Mouse (Mus musculus) limb, embryonic 14.5 days (tissue): ENCODE data around the gene Hs6st1. TPM values are rescaled to one million over a fixed set of nuclear protein-coding genes. Genes with fewer than 3 reads are reported as not detected.
A peak's percentile ranks its signal among the peaks of the same experiment; 100 is the strongest.

Experiments used
- ATAC-seq: fragments of 200-750 bp; cut with Nextera tagmentation; 2 replicates; pipeline ENCODE4 v1.8.0; 2017; ENCODE audit warnings: low read depth, moderate number of reproducible peaks, moderate TSS enrichment; ENCODE audit not compliant: low FRiP score
- DNase-seq: peaks from one replicate; pipeline ENCODE4 v3.0.0-alpha.2; 2015; ENCODE audit warnings: low spot score
- H3K27ac ChIP-seq: fragments of 300-500 bp; sonication (generic); replicated peaks from 2 replicates; pipeline ENCODE4 v1.5.1; 2014; ENCODE audit warnings: low read depth, mild to moderate bottlenecking, low read length, moderate library complexity, mixed read lengths
- H3K27me3 ChIP-seq: fragments of 300-500 bp; sonication (generic); 2 replicates; pipeline ENCODE4 v1.6.1; 2014; ENCODE audit warnings: low read length, mixed read lengths; ENCODE audit not compliant: control insufficient read depth, insufficient read depth
- H3K36me3 ChIP-seq: fragments of 300-500 bp; sonication (generic); 2 replicates; pipeline ENCODE4 v1.6.1; 2014; ENCODE audit warnings: mild to moderate bottlenecking, low read length, moderate library complexity, mixed read lengths; ENCODE audit not compliant: control insufficient read depth, insufficient read depth
- H3K4me1 ChIP-seq: fragments of 300-500 bp; sonication (generic); 2 replicates; pipeline ENCODE4 v1.6.1; 2014; ENCODE audit warnings: antibody characterized with exemption, low read length, mixed read lengths; ENCODE audit not compliant: control insufficient read depth, insufficient read depth
- H3K4me2 ChIP-seq: fragments of 300-500 bp; sonication (generic); replicated peaks from 2 replicates; pipeline ENCODE4 v1.6.1; 2014; ENCODE audit warnings: low read depth, mild to moderate bottlenecking, low read length, moderate library complexity; ENCODE audit not compliant: severe bottlenecking
- H3K4me3 ChIP-seq: fragments of 300-500 bp; sonication (generic); replicated peaks from 2 replicates; pipeline ENCODE4 v1.5.1; 2014; ENCODE audit warnings: low read length
- H3K9ac ChIP-seq: fragments of 300-500 bp; sonication (generic); 2 replicates; pipeline ENCODE4 v1.6.1; 2014; ENCODE audit warnings: mild to moderate bottlenecking, low read depth, low read length, moderate library complexity; ENCODE audit not compliant: severe bottlenecking
- H3K9me3 ChIP-seq: fragments of 300-500 bp; sonication (generic); 2 replicates; pipeline ENCODE4 v1.6.1; 2016; ENCODE audit warnings: low read length; ENCODE audit not compliant: control insufficient read depth
- POLR2A ChIP-seq: fragments of 200-500 bp; IDR thresholded peaks from 2 replicates; pipeline ENCODE4 v1.8.0; 2012; ENCODE audit warnings: inconsistent platforms, mild to moderate bottlenecking, moderate library complexity, borderline replicate concordance; ENCODE audit not compliant: insufficient read depth, insufficient read length; ENCODE audit errors: extremely low read depth
- WGBS: fragments of 180-500 bp; shearing (Covaris S2); extraction: QIAGEN DNeasy Blood & Tissue Kit; methylation state at CpG from one replicate; pipeline ENCODE4 v1.1.7; 2014; 5-methylcytosine and 5-hydroxymethylcytosine counted together
- polyA plus RNA-seq, 2 experiments: library from polyadenylated mRNA; depleted of rRNA in 1 of 2; stranded (reverse) in 1 of 2; unstranded in 1 of 2; fragments of >200 nt; fragmentation: Nextera tagmentation in 1 of 2; extraction: Ambion mirVana in 1 of 2; gene quantifications; 2 replicates each; pipeline versions ENCODE4 v1.2.1 to v1.2.3; 2012 to 2014

The Hs6st1 gene
- polyA plus RNA-seq, 2 experiments, result 14.9 to 50.5 TPM

DNA sequence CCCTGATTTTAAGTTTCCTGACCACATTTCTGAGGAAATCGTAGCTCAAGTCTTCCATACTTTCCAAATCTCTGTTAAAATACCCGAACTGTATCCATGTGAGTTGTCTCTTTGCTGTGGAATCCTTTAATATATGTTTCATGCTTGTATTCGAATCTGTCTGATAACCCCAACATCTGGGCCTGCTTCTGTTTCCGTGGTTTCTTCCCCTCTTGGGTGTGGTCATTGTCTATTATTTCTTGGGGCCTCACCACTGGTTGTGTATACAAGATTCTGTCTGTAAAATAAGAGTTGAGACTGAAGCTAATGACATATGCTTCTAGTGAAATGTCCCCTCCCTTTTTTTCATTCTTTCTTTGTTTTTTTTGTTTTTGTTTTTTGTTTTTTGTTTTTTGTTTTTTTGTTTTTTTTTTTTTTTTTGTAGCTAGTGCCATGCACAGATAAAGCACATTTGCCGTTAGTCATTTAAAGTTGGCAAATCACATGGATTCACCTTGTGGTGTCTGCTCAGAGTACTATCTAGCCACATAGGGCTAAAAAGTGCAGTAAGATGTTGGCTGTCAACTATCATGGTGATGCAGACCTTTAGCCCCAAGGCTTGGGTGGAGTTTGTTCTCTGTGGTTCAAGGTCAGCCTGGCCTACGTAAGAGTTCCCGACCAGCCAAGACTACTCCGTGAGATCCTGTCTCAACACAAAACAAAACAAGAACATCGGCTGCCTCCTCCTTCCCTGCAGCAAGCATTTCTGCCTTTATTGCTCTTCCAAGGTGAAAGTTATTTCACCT is 13.8 kb upstream of the Hs6st1 start:
- no peak overlapping the region for H3K27ac ChIP-seq
- H3K27me3 ChIP-seq, result no peaks in the 10 kb centered on the region
- no peak for TF ChIP-seq POLR2A
- no peaks in the 10 kb centered on the region for H3K36me3 ChIP-seq
- no peak overlapping the region for H3K4me2 ChIP-seq
- no peak overlapping the region for H3K9ac ChIP-seq
- no peak for DNase-seq
- H3K9me3 ChIP-seq, result no peaks in the 10 kb centered on the region
- 81% methylated on average over 9 of the region's 9 CpGs for WGBS
- H3K4me3 ChIP-seq, result no peak overlapping the region
- H3K4me1 ChIP-seq, result no peaks in the 10 kb centered on the region
- ATAC-seq, result no peak

DNA sequence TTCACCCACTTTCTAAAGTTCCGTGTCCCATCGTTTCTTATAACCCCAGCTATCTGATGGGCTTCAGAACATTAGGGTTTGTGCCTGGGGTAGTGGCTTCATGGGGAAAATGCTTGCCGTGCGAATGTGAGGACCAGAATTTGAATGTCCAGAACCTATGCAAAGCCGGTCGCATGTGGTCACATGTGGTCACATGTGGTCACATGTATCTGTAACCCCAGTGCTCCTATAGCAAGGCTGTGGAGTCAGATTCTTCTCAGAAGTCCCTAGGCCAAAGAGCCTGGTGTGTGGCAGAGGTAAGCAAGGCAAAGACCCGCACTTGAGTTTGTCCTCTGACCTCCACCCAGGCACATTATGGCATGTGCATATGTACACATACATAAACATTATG is 13.2 kb upstream of the Hs6st1 start:
- Histone ChIP-seq H3K9me3 (no peaks in the 10 kb centered on the region), H3K27ac (no peak overlapping the region), H3K4me3 (no peak overlapping the region), H3K4me1 (no peaks in the 10 kb centered on the region), H3K9ac (no peak overlapping the region), H3K4me2 (no peak overlapping the region), H3K36me3 (no peaks in the 10 kb centered on the region), H3K27me3 (no peaks in the 10 kb centered on the region)
- ATAC-seq (no peak), DNase-seq (no peak)
- WGBS, result 86% methylated on average over 7 of the region's 7 CpGs
- no peak for TF ChIP-seq POLR2A

DNA sequence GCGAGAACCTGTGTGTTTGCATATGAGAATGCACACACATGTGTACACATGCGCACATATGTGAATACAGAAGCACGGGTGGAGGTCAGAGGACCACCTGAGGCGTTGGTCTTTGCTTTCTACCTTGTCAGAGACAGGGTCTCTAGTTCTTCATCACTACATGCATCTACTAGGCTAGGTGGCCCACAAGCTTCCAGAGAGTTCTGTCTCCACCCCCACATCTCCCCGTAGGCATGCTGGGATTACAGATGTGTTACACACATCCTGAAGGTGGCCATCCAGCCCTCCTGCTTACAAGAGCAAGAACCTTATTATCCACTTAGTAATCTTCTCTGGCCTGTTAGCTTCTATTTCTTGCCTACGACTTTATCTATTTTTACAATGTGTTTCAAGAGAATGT is 8.8 kb upstream of the Hs6st1 start:
- H3K9ac ChIP-seq, result no peak overlapping the region
- WGBS, result 86% methylated on average over 6 of the region's 6 CpGs
- no peak overlapping the region for H3K27ac ChIP-seq
- H3K4me2 ChIP-seq, result no peak overlapping the region
- H3K4me1 ChIP-seq, result peaks cover 5% of the 10 kb centered on the region
- ATAC-seq (no peak), DNase-seq (no peak)
- H3K27me3 ChIP-seq, result no peaks in the 10 kb centered on the region
- TF ChIP-seq POLR2A, result no peak
- H3K36me3 ChIP-seq, result no peaks in the 10 kb centered on the region
- H3K4me3 ChIP-seq, result no peak overlapping the region
- H3K9me3 ChIP-seq, result no peaks in the 10 kb centered on the region

DNA sequence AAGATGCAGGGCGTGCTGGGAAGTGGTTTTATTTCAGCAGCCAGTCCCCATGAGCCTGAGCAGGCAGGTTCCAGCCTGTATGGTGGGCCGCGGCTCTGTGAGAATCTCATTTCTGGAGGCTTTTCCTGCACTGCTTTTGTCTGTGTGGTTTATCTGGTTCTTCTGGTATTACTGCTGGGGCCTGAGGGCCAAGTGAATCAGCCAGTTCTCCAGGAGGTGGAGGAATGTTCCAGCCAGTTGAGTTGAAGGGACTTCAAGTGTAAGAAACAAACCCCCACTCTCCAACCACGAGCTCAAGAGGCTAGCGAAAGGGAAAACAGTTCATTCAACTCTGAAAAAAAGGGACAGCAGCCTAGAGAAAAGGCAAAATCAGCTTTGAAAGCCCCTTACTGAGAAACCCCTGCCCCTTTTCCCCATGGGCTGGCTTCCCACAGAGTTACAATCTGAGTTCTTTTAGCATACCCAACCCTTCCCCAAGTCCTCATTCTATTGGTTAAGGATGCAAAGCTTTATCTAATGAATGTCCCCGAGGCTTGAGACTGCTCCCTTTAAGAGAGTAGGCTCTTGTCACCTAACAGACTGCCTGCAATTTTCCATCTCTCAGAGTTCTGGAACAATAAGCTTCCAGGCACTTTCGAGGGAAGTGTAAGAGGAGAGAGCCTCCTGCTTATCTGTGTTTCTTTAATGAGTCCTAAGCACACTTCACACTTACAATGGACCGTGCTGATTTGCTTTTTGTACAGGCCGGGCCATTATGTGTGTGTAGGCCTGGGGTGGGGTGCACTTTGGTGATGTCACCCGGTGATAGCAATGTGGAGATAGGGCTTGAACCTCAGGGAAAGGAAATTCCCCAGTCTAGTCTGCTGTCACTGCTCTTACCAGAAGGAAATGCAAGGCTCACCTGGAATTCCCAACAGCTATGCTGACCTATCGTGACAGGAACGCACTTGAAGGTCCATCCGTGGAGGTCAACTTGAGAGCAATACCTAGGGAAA is 7.9 kb upstream of the Hs6st1 start:
- Histone ChIP-seq H3K36me3 (no peaks in the 10 kb centered on the region), H3K27me3 (no peaks in the 10 kb centered on the region), H3K4me2 (no peak overlapping the region), H3K4me3 (no peak overlapping the region), H3K4me1 (peaks cover 10% of the 10 kb centered on the region), H3K9ac (0 out of 2 replicates have a peak overlapping the region, but pooled peaks have one; percentile 21), H3K27ac (0 out of 2 replicates have a peak overlapping the region, but pooled peaks have one; percentile 26), H3K9me3 (no peaks in the 10 kb centered on the region)
- ATAC-seq (0 out of 2 replicates have a peak, but pooled peaks have one; percentile 23), DNase-seq (peak; percentile 60)
- no peak for TF ChIP-seq POLR2A
- 44% methylated on average over 13 of the region's 13 CpGs for WGBS

DNA sequence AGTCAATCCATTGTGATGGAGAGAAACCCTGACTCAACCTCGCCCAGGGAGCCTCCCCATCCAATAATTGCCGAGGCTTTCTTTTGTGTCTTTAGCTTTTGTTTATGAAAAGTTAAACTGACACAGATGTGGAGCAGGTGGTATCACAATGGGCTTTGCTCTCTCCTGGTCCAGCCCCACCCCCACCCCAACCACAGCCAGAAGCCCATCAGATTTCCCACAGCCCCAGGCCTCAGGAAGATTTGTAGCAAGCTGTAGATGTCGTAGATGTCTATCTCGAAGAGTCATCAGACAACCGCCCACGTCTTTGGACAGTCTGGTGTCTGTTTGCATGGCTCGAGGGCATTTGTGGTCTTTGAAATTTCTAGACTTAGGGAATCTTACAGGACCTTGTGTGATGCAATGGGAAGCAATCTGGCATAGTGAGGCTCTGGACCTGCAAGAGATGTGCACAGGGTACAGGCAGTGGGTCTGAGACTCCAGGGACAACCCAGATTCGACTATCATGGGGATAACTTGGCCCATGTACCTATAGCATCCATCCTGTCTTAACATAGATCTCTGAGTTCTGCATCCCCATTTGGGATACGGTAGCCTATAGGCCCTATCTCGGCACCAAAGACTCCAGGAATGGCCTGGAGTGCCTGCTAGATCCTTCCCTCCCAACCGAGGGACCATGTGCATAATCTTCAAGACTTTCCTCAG is 6.8 kb upstream of the Hs6st1 start:
- no peaks in the 10 kb centered on the region for H3K9me3 ChIP-seq
- H3K9ac ChIP-seq, result no peak overlapping the region
- H3K4me1 ChIP-seq, result peaks cover 17% of the 10 kb centered on the region
- TF ChIP-seq POLR2A, result no peak
- no peaks in the 10 kb centered on the region for H3K27me3 ChIP-seq
- no peak overlapping the region for H3K4me2 ChIP-seq
- WGBS, result 75% methylated on average over 11 of the region's 11 CpGs
- H3K4me3 ChIP-seq, result no peak overlapping the region
- no peak for DNase-seq
- no peak overlapping the region for H3K27ac ChIP-seq
- no peak for ATAC-seq
- no peaks in the 10 kb centered on the region for H3K36me3 ChIP-seq
